Mouse (Mus musculus) midbrain, embryonic 11.5 days (tissue): ENCODE data around the gene Comp. TPM values are rescaled to one million over a fixed set of nuclear protein-coding genes. Genes with fewer than 3 reads are reported as not detected.

Source experiments
- ATAC-seq: fragments of 200-750 bp; cut with Nextera tagmentation; 2 replicates; pipeline ENCODE4 v1.8.0; 2017; ENCODE audit warnings: moderate TSS enrichment, moderate library complexity; ENCODE audit not compliant: low FRiP score
- DNase-seq: peaks from one replicate; pipeline ENCODE4 v3.0.0; 2015; ENCODE audit warnings: low spot score; ENCODE audit errors: missing footprints
- H3K27ac ChIP-seq: fragments of 300-500 bp; sonication (generic); 2 replicates; pipeline ENCODE4 v1.5.1; 2014; ENCODE audit warnings: low read depth, low read length
- H3K27me3 ChIP-seq: fragments of 300-500 bp; sonication (generic); 2 replicates; pipeline ENCODE4 v1.6.1; 2014; ENCODE audit warnings: mild to moderate bottlenecking, low read length, moderate library complexity, mixed read lengths; ENCODE audit not compliant: control insufficient read depth, insufficient read depth
- H3K36me3 ChIP-seq: fragments of 300-500 bp; sonication (generic); 2 replicates; pipeline ENCODE4 v1.6.1; 2014; ENCODE audit warnings: mild to moderate bottlenecking, low read length, moderate library complexity, mixed read lengths; ENCODE audit not compliant: control insufficient read depth, insufficient read depth
- H3K4me1 ChIP-seq: fragments of 300-500 bp; sonication (generic); 2 replicates; pipeline ENCODE4 v1.6.1; 2014; ENCODE audit warnings: low read length; ENCODE audit not compliant: control insufficient read depth, insufficient read depth
- H3K4me2 ChIP-seq: fragments of 300-500 bp; sonication (generic); 2 replicates; pipeline ENCODE4 v1.6.1; 2014; ENCODE audit warnings: mild to moderate bottlenecking, moderate library complexity
- H3K4me3 ChIP-seq: fragments of 300-500 bp; sonication (generic); 2 replicates; pipeline ENCODE4 v1.5.1; 2014; ENCODE audit warnings: low read depth, low read length
- H3K9ac ChIP-seq: fragments of 300-500 bp; sonication (generic); 2 replicates; pipeline ENCODE4 v1.6.1; 2014; ENCODE audit warnings: low read length
- H3K9me3 ChIP-seq: fragments of 300-500 bp; sonication (generic); 2 replicates; pipeline ENCODE4 v1.6.1; 2016; ENCODE audit warnings: low read length; ENCODE audit not compliant: control insufficient read depth
- WGBS: fragments of 180-500 bp; shearing (Covaris S2); extraction: QIAGEN DNeasy Blood & Tissue Kit; methylation state at CpG from one replicate; pipeline ENCODE4 v1.1.7; 2014; 5-methylcytosine and 5-hydroxymethylcytosine counted together
- polyA plus RNA-seq: library from polyadenylated mRNA; unstranded; fragments of >200 nt; fragmentation: Nextera tagmentation; extraction: Ambion mirVana; gene quantifications from 2 replicates; pipeline ENCODE4 v1.2.1, GENCODE M21; 2014

Comp gene
- polyA plus RNA-seq, 1 experiment from 2014 or later = not detected

DNA sequence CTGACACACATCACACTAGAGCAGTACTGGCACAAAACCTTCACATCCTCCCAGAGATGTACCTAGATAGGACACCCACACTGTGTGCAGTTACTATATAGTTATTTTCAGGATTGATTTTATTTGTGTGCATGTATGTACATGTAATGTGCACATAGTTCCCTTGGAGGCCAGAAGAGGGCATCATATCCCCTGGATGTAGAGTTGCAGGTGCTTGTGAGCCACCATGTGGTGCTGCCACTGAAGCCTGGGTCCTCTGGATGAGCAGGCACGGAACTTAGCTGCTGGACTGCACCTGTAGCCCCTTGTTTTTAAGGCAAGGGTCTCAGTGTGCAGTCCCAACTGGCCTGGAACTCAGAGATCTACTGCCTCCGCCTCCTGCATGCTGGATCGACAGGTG lies 30.9 kb downstream of the Comp start:
- Histone ChIP-seq H3K36me3 (no peaks in the 10 kb centered on the region), H3K4me2 (no peak overlapping the region), H3K27me3 (no peaks in the 10 kb centered on the region), H3K4me1 (peaks cover 8% of the 10 kb centered on the region), H3K27ac (no peak overlapping the region), H3K4me3 (no peak overlapping the region), H3K9ac (no peak overlapping the region), H3K9me3 (no peaks in the 10 kb centered on the region)
- ATAC-seq = no peak
- 92% methylated on average over 3 of the region's 3 CpGs for WGBS
- no peak for DNase-seq

DNA sequence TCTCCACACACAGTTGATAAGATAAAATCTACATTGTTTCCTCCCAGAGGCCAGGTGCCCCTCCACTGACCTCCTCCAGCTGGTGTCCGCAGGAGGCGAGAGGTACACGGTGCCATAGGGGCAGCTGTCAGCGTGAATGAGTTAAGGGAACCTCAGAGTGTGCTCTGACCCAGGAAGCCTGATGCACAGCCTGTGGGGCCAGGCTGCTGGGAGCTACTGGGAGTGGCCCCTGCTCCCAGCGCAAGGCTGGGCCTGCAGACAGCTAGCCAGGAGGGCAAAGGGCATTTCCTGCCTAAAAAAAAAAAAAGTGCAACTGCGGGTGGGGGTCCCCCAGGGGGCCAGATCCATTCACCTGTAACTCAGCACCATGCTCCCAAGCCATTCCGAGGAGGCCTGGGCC lies 31.8 kb downstream of the Comp start:
- WGBS = 68% methylated on average over 7 of the region's 7 CpGs
- Histone ChIP-seq H3K4me1 (peaks cover 10% of the 10 kb centered on the region), H3K27me3 (no peaks in the 10 kb centered on the region)

DNA sequence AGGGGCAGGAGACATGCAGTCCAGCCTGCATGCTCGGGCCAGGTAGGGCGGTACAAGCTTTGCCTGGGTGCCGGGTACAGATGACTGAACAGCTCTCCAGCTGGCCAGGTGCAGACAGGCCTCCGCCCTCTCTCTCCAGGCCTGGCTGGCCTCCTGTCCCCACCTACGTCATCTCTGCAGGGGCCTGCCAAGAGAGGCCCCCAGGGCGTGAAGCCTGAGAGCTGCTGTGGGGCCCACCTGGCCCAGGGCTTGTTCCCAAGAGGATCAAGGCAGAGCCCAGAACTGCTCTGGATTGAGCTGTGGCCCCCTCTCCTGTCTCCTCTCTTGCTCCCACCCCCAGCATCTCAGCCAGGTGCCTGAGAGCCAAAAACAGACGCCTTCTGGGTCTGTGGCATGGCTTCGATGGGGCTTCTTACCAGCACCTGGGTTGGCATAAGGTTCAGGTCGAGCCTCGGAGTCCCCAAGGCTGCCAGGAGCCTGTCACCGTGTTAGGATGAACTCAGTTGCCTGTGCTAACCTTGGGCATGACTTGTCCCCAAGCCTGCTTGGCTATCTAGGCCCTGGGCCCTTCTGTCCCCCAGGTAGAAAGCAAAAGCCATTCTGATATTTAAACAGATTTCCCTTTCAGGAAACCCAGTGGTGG lies 33.2 kb downstream of the Comp start:
- Histone ChIP-seq H3K27ac (no peak overlapping the region), H3K4me3 (no peak overlapping the region), H3K36me3 (no peaks in the 10 kb centered on the region), H3K9ac (no peak overlapping the region), H3K4me2 (no peak overlapping the region), H3K4me1 (peaks cover 10% of the 10 kb centered on the region), H3K9me3 (no peaks in the 10 kb centered on the region), H3K27me3 (no peaks in the 10 kb centered on the region)
- ATAC-seq (no peak), DNase-seq (no peak)
- WGBS = 83% methylated on average over 11 of the region's 11 CpGs

More for the DNA sequence above, 31.8 kb downstream of the Comp start:
- H3K9me3 ChIP-seq = no peaks in the 10 kb centered on the region
- H3K4me2 ChIP-seq = no peak overlapping the region
- no peaks in the 10 kb centered on the region for H3K36me3 ChIP-seq
- ATAC-seq (no peak), DNase-seq (no peak)
- no peak overlapping the region for H3K4me3 ChIP-seq
- no peak overlapping the region for H3K9ac ChIP-seq
- no peak overlapping the region for H3K27ac ChIP-seq

DNA sequence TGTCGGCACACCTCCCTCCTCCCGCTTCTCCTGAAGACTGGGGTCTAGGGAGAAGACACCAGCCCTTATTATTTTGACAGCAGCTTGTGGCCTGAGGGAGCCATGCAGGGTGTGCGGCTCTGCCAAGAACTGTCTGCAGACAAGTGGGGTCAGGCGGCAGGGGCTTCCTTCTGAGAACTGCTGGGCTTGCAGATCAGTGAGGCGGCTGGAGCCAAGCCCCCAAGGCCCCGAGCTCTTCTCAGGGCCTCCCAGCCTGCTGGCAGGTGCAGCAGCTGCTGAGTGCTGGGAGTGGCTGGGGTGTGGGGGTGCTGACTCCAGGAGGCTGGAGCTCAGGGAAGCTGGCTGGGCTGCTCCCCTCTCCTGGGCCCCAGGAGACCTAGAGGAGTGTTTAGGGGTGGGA lies 34.9 kb downstream of the Comp start:
- DNase-seq (no peak), ATAC-seq (peak; percentile 70)
- H3K4me1 ChIP-seq = peaks cover 10% of the 10 kb centered on the region
- H3K36me3 ChIP-seq = no peaks in the 10 kb centered on the region
- WGBS = 61% methylated on average over 6 of the region's 6 CpGs
- H3K9me3 ChIP-seq = no peaks in the 10 kb centered on the region
- H3K4me2 ChIP-seq = no peak overlapping the region
- no peaks in the 10 kb centered on the region for H3K27me3 ChIP-seq
- peak overlapping the region; percentile 54 for H3K27ac ChIP-seq
- no peak overlapping the region for H3K9ac ChIP-seq
- no peak overlapping the region for H3K4me3 ChIP-seq

DNA sequence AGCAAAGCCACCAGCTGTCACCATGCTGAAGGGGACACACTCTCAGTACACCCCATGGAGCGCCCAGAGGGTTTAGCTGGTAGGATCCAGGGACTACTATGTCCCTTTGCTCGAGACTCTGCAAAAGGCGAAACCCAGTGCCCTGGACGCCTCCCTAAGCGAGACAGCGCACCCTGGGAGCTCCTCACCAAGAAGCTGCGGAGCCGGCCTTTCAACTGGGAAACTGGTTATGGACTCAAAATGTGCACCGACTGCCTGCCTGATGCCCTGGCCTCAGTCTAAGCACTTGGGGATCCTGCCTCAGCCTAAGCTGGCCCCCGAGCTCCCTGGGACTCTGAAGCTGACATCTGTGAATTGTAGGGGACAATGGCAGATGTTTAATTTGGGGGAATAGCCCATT lies 35.7 kb downstream of the Comp start:
- H3K4me3 ChIP-seq = no peak overlapping the region
- no peaks in the 10 kb centered on the region for H3K9me3 ChIP-seq
- 74% methylated on average over 10 of the region's 10 CpGs for WGBS
- peak overlapping the region; percentile 54 for H3K27ac ChIP-seq
- H3K27me3 ChIP-seq = no peaks in the 10 kb centered on the region
- no peak for ATAC-seq
- H3K4me1 ChIP-seq = peaks cover 10% of the 10 kb centered on the region
- H3K9ac ChIP-seq = peak overlapping the region; percentile 4; the same call in 1 of the 2 replicates
- no peak overlapping the region for H3K4me2 ChIP-seq
- DNase-seq = no peak
- no peaks in the 10 kb centered on the region for H3K36me3 ChIP-seq

DNA sequence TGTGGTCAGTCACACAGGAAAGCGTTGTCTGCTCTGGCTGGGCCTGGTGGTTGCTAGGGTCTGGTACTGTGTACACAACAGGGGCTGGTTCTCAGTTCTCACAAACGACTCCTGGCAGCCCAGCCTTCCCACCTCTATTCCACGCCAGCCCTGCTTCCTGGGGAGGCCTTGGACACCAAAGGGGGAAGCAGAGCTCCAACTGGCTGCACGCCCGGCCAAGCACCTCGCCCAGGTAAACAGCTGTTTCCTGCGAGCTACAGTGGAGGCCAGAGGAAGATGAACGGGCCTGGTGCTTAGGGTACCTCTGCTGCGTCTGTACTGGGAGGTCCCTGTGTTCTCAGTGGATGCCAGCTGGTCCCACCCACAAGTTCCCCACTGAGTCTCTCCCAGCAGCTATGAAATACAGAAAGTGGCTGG lies 36.1 kb downstream of the Comp start:
- Histone ChIP-seq H3K27me3 (no peaks in the 10 kb centered on the region), H3K9ac (peak overlapping the region; percentile 4; the same call in 1 of the 2 replicates), H3K4me1 (peaks cover 10% of the 10 kb centered on the region), H3K36me3 (no peaks in the 10 kb centered on the region), H3K9me3 (no peaks in the 10 kb centered on the region), H3K4me3 (no peak overlapping the region), H3K4me2 (no peak overlapping the region), H3K27ac (no peak overlapping the region; the same call in 1 of the 2 replicates)
- peak; percentile 26; the same call in 1 of the 2 replicates for ATAC-seq
- WGBS = 75% methylated on average over 9 of the region's 9 CpGs
- DNase-seq = no peak

DNA sequence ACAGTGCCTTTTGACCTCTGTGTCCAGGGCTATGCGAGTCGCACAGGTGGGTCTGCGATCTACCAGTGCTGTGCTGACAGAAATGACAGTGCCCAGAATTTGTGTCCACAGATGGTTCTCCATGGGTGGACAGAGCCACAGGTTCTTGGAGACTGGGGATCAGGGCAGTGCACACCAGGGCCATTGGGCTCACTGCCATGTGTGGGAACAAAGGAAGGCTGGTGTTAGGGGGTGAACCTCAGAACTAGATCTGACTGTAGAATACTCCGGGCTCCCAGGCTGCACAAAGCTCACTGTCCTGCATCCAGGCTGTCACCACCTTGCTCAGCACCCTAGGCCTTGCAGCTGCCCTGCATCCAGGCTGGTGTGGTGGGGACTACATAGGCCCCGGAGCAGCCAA lies 36.9 kb downstream of the Comp start:
- Histone ChIP-seq H3K9me3 (no peaks in the 10 kb centered on the region), H3K9ac (no peak overlapping the region), H3K4me1 (peaks cover 10% of the 10 kb centered on the region), H3K27ac (no peak overlapping the region), H3K36me3 (no peaks in the 10 kb centered on the region), H3K4me2 (no peak overlapping the region), H3K4me3 (no peak overlapping the region), H3K27me3 (no peaks in the 10 kb centered on the region)
- 95% methylated on average over 5 of the region's 5 CpGs for WGBS
- no peak for DNase-seq
- ATAC-seq = no peak

DNA sequence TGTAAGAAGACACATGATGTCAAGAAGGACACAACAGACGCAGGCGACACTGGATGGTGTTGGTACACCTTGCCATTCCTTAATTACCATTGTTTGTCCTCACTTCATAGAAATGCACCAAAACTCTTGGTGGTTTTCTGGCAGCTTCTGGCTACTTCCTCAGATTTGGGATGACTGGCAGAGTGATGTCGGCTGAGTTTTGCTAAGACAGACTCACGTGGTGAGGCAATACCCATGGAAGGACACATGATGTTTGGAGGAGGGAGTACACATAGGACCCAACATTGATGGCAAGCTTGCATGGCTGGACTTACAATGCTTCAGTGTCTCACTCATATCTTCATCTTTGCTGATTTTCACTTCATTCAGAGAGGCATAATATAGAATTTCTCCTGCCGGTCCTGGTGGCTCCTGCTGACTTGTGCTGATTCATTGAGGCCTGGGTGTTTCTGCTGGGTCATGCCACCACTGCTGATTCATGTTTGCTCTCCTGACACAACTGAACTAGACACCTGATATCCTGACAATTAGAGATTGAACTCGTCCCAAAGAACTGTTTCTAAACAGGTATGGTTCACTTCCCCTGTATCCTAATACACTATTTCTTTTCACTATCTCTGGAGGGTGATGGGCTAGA lies 41.1 kb downstream of the Comp start:
- ATAC-seq = no peak
- Histone ChIP-seq H3K4me2 (no peak overlapping the region), H3K36me3 (no peaks in the 10 kb centered on the region), H3K27ac (no peak overlapping the region), H3K9ac (no peak overlapping the region), H3K27me3 (no peaks in the 10 kb centered on the region), H3K9me3 (no peaks in the 10 kb centered on the region), H3K4me1 (peaks cover 17% of the 10 kb centered on the region), H3K4me3 (no peak overlapping the region)
- 88% methylated on average over 6 of the region's 6 CpGs for WGBS
- DNase-seq = no peak

DNA sequence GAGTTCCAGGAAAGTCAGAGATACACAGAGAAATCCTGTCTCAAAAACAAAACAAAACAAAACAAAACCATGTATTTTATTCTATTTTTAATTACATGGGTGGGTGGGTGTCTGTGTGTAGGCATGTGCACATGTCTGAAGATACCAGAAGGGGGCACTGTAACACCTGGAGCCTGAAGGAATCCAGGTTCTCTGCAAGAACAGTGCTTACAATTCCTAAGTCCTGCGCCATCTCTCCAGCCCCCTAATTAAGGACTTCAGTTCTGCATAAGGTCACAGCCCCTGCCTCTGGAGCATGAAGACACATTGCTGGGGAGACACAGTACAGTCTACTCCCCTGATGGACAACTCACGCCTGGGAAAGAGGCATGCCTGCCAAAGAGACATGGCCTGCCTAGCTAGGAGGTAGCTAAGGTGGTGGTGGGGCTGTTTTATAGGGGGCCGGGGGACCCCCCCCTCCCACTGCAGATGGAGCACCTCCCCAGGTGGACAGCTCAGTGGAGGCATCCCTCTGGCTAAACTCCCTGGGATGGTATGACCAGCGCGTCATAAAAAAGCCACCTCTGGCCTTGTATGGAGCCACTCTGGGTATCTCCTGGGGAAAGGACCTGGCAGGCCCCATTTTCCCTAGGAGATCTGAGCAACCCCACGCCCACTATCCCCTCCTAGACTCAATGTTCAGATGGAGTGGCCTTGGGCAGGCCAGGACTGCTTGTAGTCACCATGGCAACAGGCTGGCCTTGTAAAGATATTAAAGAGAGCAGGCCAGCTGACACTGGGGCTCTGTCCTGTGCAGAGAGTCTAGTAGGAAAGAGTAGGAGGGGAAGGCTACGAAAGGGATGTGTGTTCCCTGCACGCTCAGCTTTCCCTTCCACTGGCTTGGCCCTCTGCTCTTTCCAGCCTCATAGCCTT lies 42.4 kb downstream of the Comp start:
- no peak overlapping the region for H3K9ac ChIP-seq
- H3K36me3 ChIP-seq = no peaks in the 10 kb centered on the region
- peak overlapping the region; percentile 30; the same call in 1 of the 2 replicates for H3K27ac ChIP-seq
- H3K27me3 ChIP-seq = no peaks in the 10 kb centered on the region
- ATAC-seq (peak; percentile 77), DNase-seq (no peak)
- 66% methylated on average over 8 of the region's 8 CpGs for WGBS
- no peak overlapping the region for H3K4me2 ChIP-seq
- H3K4me3 ChIP-seq = no peak overlapping the region
- H3K9me3 ChIP-seq = no peaks in the 10 kb centered on the region
- H3K4me1 ChIP-seq = peaks cover 16% of the 10 kb centered on the region
